Mouse (Mus musculus) ES-E14 (cell line): ENCODE measurements around the gene C1ra. TPM values are rescaled to one million over a fixed set of nuclear protein-coding genes. Genes with fewer than 3 reads are reported as not detected.
A peak's percentile ranks its signal among the peaks of the same experiment; 100 is the strongest.

ENCODE experiments used
- DNase-seq: peaks from one replicate; pipeline ENCODE4 v3.0.0-alpha.2; 2013; ENCODE audit warnings: low read depth, low spot score
- H3K27ac ChIP-seq: 2 replicates; pipeline ENCODE4 v1.5.1; 2012; ENCODE audit warnings: low read depth, mild to moderate bottlenecking, low read length, moderate library complexity, mixed read lengths; ENCODE audit not compliant: poor library complexity, insufficient read depth, severe bottlenecking
- H3K36me3 ChIP-seq: 2 replicates; pipeline ENCODE4 v1.6.1; 2012; ENCODE audit warnings: mild to moderate bottlenecking, low read length, moderate library complexity, mixed read lengths; ENCODE audit not compliant: control insufficient read depth, poor library complexity, insufficient read depth, severe bottlenecking
- H3K4me1 ChIP-seq, 2 experiments: fragments of 150-350 bp in 1 of 2; sonication (generic) in 1 of 2; 2 replicates each; pipeline ENCODE4 v1.6.1; 2012; ENCODE audit warnings: low read length in 2 of 2, mild to moderate bottlenecking in 1 of 2, mixed read lengths in 1 of 2; ENCODE audit not compliant: control insufficient read depth in 2 of 2, insufficient read depth in 2 of 2, poor library complexity in 1 of 2
- H3K4me3 ChIP-seq, 2 experiments: fragments of 150-350 bp in 1 of 2; sonication (generic) in 1 of 2; 2 replicates each; pipeline ENCODE4 v1.5.1; 2012; ENCODE audit warnings: low read length in 2 of 2, low read depth in 1 of 2, mild to moderate bottlenecking in 1 of 2, mixed read lengths in 1 of 2; ENCODE audit not compliant: insufficient read depth in 1 of 2, poor library complexity in 1 of 2, severe bottlenecking in 1 of 2
- H3K9ac ChIP-seq: 2 replicates; pipeline ENCODE4 v1.6.1; 2012; ENCODE audit warnings: low read depth, mild to moderate bottlenecking, low read length, mixed read lengths; ENCODE audit not compliant: poor library complexity, insufficient read depth, severe bottlenecking
- H3K9me3 ChIP-seq: fragments of 150-350 bp; sonication (generic); 2 replicates; pipeline ENCODE4 v1.6.1; 2012; ENCODE audit warnings: low read depth, mild to moderate bottlenecking, low read length; ENCODE audit not compliant: control insufficient read depth, insufficient read depth
- CHD2 ChIP-seq: IDR thresholded peaks from 2 replicates; pipeline ENCODE4 v1.6.1; 2014; ENCODE audit warnings: mild to moderate bottlenecking, low read depth, low read length, inconsistent platforms
- HCFC1 ChIP-seq: IDR thresholded peaks from 2 replicates; pipeline ENCODE4 v1.6.1; 2012; ENCODE audit warnings: low read length, inconsistent platforms, borderline replicate concordance; ENCODE audit not compliant: insufficient read depth
- MAFK ChIP-seq: IDR thresholded peaks from 2 replicates; pipeline ENCODE4 v1.6.1; 2014; ENCODE audit warnings: mild to moderate bottlenecking, low read depth, low read length, inconsistent platforms; ENCODE audit not compliant: insufficient read depth
- ZC3H11A ChIP-seq: IDR thresholded peaks from 2 replicates; pipeline ENCODE4 v1.6.1; 2012; ENCODE audit warnings: low read depth, mild to moderate bottlenecking, inconsistent platforms, low read length, borderline replicate concordance
- ZNF384 ChIP-seq: IDR thresholded peaks from 2 replicates; pipeline ENCODE4 v1.6.1; 2012; ENCODE audit warnings: low read depth, low read length, inconsistent platforms
- in situ Hi-C, 2 experiments: fragments of 600-800 bp; cut with MboI; formaldehyde crosslinking; loops; one replicate each; pipeline ENCODE4 v1.15.1; 2025; ENCODE audit warnings: low sequenced_read_pairs in 2 of 2, inconsistent platforms in 1 of 2; ENCODE audit not compliant: unreplicated experiment in 2 of 2
- total RNA-seq: library from RNA; depleted of rRNA; stranded (reverse); fragments of 300-350 nt; gene quantifications from 2 replicates; pipeline ENCODE4 v1.2.3, GENCODE M21; 2012

Gene C1ra
- total RNA-seq, 1 experiment: 0.31 TPM

- TF ChIP-seq HCFC1 (no peak), CHD2 (no peak), ZC3H11A (peak; percentile 61; the same call in 1 of the 2 replicates)
- DNase-seq: peak; percentile 93
- Histone ChIP-seq H3K4me3 (peak within 1 kb of the TSS in 1 of 2 experiments; percentile 30; a peak in 3 of 4 replicates), H3K36me3 (no peaks in the 10 kb centered on the region), H3K27ac (no peak within 1 kb of the TSS), H3K4me1 (peaks cover 0 to 3% of the 10 kb centered on the region in 2 experiments; a peak in 1 of 4 replicates), H3K9ac (peak within 1 kb of the TSS; percentile 23), H3K9me3 (no peaks in the 10 kb centered on the region)
- in situ Hi-C loops: no loop called here
Measured at GRCm38 (mm10) chr6:124492842-124493561, 19.2 kb upstream of the C1ra start, which contains the start of gene C1rl. Gene C1rl, plus strand, starts transcription at chr6:124493113.

DNA sequence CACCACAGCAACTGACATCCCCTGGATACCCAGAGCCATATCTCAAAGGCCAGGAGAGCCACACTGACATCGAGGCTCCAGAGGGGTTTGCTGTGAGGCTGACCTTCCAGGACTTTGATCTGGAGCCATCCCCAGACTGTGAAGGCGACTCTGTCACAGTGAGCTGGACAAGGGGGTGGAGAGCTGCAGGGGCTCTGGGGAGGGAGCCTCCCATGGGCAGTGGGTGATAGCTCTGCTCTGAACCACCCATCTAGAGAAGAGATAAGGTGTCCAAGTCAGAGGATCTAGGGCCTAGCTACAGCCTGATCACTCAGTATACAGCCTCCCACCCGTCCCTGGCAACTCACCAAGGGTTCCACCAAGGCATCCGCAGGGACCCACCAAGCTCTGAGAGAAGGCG is 18.3 kb upstream of the C1ra start:
- Histone ChIP-seq H3K9ac (peak overlapping the region; percentile 23), H3K4me3 (no peak overlapping the region), H3K4me1 (peaks cover 0 to 3% of the 10 kb centered on the region in 2 experiments; a peak in 1 of 4 replicates), H3K36me3 (no peaks in the 10 kb centered on the region), H3K9me3 (no peaks in the 10 kb centered on the region), H3K27ac (no peak overlapping the region)
- no peak for DNase-seq
- in situ Hi-C loops: no loop called here
- TF ChIP-seq MAFK (no peak), CHD2 (no peak), ZNF384 (no peak), HCFC1 (no peak), ZC3H11A (no peak)

DNA sequence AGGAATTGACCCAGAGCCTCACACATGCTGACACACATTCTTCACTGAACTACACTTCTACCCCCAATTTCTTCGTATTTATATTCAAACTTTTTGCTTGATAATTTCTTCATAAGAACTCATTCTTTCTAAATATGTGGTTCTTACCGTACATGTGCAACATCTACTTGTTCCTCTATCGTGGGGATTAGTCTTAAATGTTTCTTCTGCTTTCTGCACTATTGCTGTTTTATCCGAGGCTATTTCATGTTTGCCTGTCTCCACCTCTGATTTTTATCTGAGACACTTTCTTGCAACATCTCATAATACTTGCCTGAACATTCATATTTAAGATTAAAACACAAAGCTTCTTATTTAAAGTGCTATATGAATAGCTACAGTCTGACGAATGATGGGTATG is 16.2 kb upstream of the C1ra start:
- no peaks in the 10 kb centered on the region for H3K36me3 ChIP-seq
- in situ Hi-C loops: no loop called here
- DNase-seq: no peak
- H3K9ac ChIP-seq: no peak overlapping the region
- H3K4me3 ChIP-seq: no peak overlapping the region
- H3K27ac ChIP-seq: no peak overlapping the region
- H3K9me3 ChIP-seq: no peaks in the 10 kb centered on the region
- H3K4me1 ChIP-seq: peaks cover 0 to 11% of the 10 kb centered on the region in 2 experiments; a peak in 1 of 4 replicates
- no peak for TF ChIP-seq MAFK
- TF ChIP-seq CHD2: no peak
- TF ChIP-seq HCFC1: no peak
- TF ChIP-seq ZNF384: no peak
- no peak for TF ChIP-seq ZC3H11A

DNA sequence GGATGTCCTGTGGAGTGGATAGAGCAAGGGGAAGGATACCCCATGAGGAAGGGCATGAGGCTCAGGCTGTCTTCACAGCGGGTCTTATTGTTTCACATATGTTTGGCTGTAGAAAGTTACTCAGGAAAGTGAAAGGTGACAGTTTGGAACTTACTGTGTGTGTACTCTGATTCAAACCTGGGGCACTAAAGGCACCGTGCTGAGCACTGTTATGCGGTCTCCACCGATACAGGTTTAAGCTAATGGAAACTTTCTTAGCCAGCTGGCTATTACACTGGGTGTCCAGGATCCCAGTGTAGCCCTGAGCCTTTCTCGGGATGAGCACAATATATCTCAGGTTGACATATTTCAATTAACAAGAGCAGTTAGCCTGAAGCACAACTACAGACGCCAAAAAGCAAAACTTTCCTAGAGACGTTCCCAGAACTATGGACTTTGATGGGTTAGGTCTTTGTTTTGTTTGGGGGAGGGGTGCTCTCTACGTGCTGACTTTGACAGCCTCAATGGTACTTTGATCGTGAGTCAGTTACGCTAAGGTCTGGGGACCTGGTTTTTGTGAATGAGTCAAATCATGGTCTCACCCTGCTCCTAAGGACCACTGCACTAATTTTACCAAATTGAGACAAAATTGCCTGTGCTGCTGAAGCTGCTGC is 12.2 kb upstream of the C1ra start:
- H3K27ac ChIP-seq: no peak overlapping the region
- no peak overlapping the region for H3K9ac ChIP-seq
- peaks cover 0 to 11% of the 10 kb centered on the region in 2 experiments; a peak in 2 of 4 replicates for H3K4me1 ChIP-seq
- no peaks in the 10 kb centered on the region for H3K36me3 ChIP-seq
- DNase-seq: no peak
- H3K9me3 ChIP-seq: no peaks in the 10 kb centered on the region
- H3K4me3 ChIP-seq: no peak overlapping the region
- TF ChIP-seq HCFC1: no peak
- no peak for TF ChIP-seq MAFK
- no peak for TF ChIP-seq ZNF384
- no peak for TF ChIP-seq CHD2
- TF ChIP-seq ZC3H11A: no peak
- in situ Hi-C loops: no loop called here
